Mouse (Mus musculus): Measurements from ENCODE around the gene Ccr7. TPM values are rescaled to one million over a fixed set of nuclear protein-coding genes. Genes with fewer than 3 reads are reported as not detected.

The Ccr7 gene
- polyA plus RNA-seq, 1 experiment from 2014 or later = 0.64 TPM

- peaks cover 20% of the 10 kb centered on the region for H3K4me1 ChIP-seq (ENCODE audit: control insufficient read depth, insufficient read depth, low read length)
- no peak overlapping the region for H3K4me3 ChIP-seq (ENCODE audit: low read length)
- H3K4me2 ChIP-seq (ENCODE audit: low read depth, low read length) = no peak overlapping the region
- no peaks in the 10 kb centered on the region for H3K36me3 ChIP-seq (ENCODE audit: control insufficient read depth, insufficient read depth, low read length)
- H3K9ac ChIP-seq (ENCODE audit: low read depth, low read length) = no peak overlapping the region; the same call in 1 of the 2 replicates
- ATAC-seq = no peak
- H3K27ac ChIP-seq (ENCODE audit: low read length) = peak overlapping the region; percentile 32
- 43% methylated on average over 15 of the region's 15 CpGs for WGBS
- H3K9me3 ChIP-seq (ENCODE audit: control insufficient read depth, low read length) = no peaks in the 10 kb centered on the region
- H3K27me3 ChIP-seq (replicated peaks; ENCODE audit: control insufficient read depth, insufficient read depth, low read length) = no peaks in the 10 kb centered on the region
These were observed 20.4 kb downstream of the Ccr7 start for GRCm38 (mm10) chr11:99134266-99135046.

- ATAC-seq = no peak
- no peaks in the 10 kb centered on the region for H3K27me3 ChIP-seq (replicated peaks; ENCODE audit: control insufficient read depth, insufficient read depth, low read length)
- 36% methylated on average over 5 of the region's 5 CpGs for WGBS
- H3K4me2 ChIP-seq (ENCODE audit: low read depth, low read length) = no peak overlapping the region
- no peaks in the 10 kb centered on the region for H3K36me3 ChIP-seq (ENCODE audit: control insufficient read depth, insufficient read depth, low read length)
- H3K4me1 ChIP-seq (ENCODE audit: control insufficient read depth, insufficient read depth, low read length) = peaks cover 20% of the 10 kb centered on the region
- peak overlapping the region; percentile 53 for H3K27ac ChIP-seq (ENCODE audit: low read length)
- no peak overlapping the region for H3K4me3 ChIP-seq (ENCODE audit: low read length)
- H3K9ac ChIP-seq (ENCODE audit: low read depth, low read length) = no peak overlapping the region
- no peaks in the 10 kb centered on the region for H3K9me3 ChIP-seq (ENCODE audit: control insufficient read depth, low read length)
These were observed 21.5 kb downstream of the Ccr7 start for GRCm38 (mm10) chr11:99133285-99133897.

DNA sequence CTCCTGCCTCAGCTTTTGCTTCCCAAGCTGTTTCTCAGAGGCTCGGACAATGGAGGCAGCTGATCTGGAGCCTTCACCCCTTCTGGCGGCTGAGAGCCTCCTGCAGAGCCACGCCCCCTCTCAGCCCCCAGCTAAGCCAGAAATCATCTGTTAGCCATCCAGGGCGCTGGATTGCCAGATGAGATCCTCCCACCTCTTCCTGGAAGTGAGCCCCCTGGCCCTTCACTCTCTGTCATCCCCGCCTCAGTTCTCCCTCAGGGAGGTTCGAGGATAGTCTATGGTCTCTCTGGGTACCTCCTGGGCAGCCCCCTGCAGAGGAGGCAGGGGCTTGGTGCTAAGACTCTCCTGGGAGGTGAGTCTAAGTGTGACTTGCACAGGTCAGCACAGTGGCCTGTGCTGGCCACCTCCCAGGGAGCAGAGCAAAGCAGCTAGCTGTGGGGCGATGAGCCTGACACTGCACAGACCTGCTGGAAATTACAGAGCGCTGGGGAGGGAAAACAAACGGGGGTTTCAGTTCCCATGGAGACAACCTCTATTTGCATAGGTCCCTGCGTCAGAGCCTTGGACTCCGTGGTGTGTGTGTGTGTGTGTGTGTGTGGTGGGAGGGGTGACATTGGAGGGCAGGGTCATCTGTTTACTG, 22.7 kb downstream of the Ccr7 start:
- Histone ChIP-seq H3K4me1 (ENCODE audit: control insufficient read depth, insufficient read depth, low read length) (peaks cover 23% of the 10 kb centered on the region), H3K9ac (ENCODE audit: low read depth, low read length) (peak overlapping the region; percentile 45; the same call in 1 of the 2 replicates), H3K4me3 (ENCODE audit: low read length) (no peak overlapping the region), H3K4me2 (ENCODE audit: low read depth, low read length) (peak overlapping the region; percentile 39), H3K36me3 (ENCODE audit: control insufficient read depth, insufficient read depth, low read length) (no peaks in the 10 kb centered on the region), H3K27me3 (replicated peaks; ENCODE audit: control insufficient read depth, insufficient read depth, low read length) (no peaks in the 10 kb centered on the region), H3K27ac (ENCODE audit: low read length) (peak overlapping the region; percentile 79), H3K9me3 (ENCODE audit: control insufficient read depth, low read length) (no peaks in the 10 kb centered on the region)
- WGBS = 8% methylated on average over 11 of the region's 11 CpGs
- ATAC-seq = peak; percentile 75

DNA sequence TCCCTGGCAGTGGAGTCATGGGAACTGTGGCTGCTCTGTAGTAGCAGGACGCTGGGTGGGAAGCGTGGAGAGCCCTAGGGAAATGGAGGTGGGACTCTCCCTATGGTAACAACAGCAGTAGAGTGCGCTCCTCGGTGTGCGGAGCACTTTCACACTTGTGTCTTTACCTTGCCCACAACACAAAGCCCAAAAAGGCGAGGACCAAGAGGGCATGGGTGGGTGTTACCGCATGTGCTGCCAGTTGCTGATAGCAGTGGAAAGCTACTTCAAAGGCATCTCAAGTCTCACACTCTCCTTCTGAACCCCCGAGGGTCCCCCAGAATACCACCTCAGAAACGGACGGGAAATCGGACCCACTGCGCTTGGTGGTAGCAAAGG, 23.4 kb downstream of the Ccr7 start:
- Histone ChIP-seq H3K9me3 (ENCODE audit: control insufficient read depth, low read length) (no peaks in the 10 kb centered on the region), H3K27ac (ENCODE audit: low read length) (no peak overlapping the region), H3K9ac (ENCODE audit: low read depth, low read length) (peak overlapping the region; percentile 45; the same call in 1 of the 2 replicates), H3K4me3 (ENCODE audit: low read length) (no peak overlapping the region), H3K4me2 (ENCODE audit: low read depth, low read length) (no peak overlapping the region; the same call in 1 of the 2 replicates), H3K4me1 (ENCODE audit: control insufficient read depth, insufficient read depth, low read length) (peaks cover 30% of the 10 kb centered on the region), H3K27me3 (replicated peaks; ENCODE audit: control insufficient read depth, insufficient read depth, low read length) (no peaks in the 10 kb centered on the region), H3K36me3 (ENCODE audit: control insufficient read depth, insufficient read depth, low read length) (no peaks in the 10 kb centered on the region)
- WGBS = 37% methylated on average over 12 of the region's 12 CpGs
- ATAC-seq = no peak

- no peak overlapping the region for H3K4me3 ChIP-seq (ENCODE audit: low read length)
- no peak overlapping the region for H3K4me2 ChIP-seq (ENCODE audit: low read depth, low read length)
- H3K4me1 ChIP-seq (ENCODE audit: control insufficient read depth, insufficient read depth, low read length) = peaks cover 32% of the 10 kb centered on the region
- no peaks in the 10 kb centered on the region for H3K9me3 ChIP-seq (ENCODE audit: control insufficient read depth, low read length)
- no peak overlapping the region for H3K9ac ChIP-seq (ENCODE audit: low read depth, low read length)
- H3K27ac ChIP-seq (ENCODE audit: low read length) = no peak overlapping the region
- ATAC-seq = no peak
- H3K36me3 ChIP-seq (ENCODE audit: control insufficient read depth, insufficient read depth, low read length) = no peaks in the 10 kb centered on the region
- 52% methylated on average over 5 of the region's 5 CpGs for WGBS
- H3K27me3 ChIP-seq (replicated peaks; ENCODE audit: control insufficient read depth, insufficient read depth, low read length) = no peaks in the 10 kb centered on the region
These were observed 24.0 kb downstream of the Ccr7 start for GRCm38 (mm10) chr11:99130736-99131462.

- no peak overlapping the region for H3K4me3 ChIP-seq (ENCODE audit: low read length)
- no peaks in the 10 kb centered on the region for H3K27me3 ChIP-seq (replicated peaks; ENCODE audit: control insufficient read depth, insufficient read depth, low read length)
- no peaks in the 10 kb centered on the region for H3K36me3 ChIP-seq (ENCODE audit: control insufficient read depth, insufficient read depth, low read length)
- no peak for ATAC-seq
- no peak overlapping the region for H3K9ac ChIP-seq (ENCODE audit: low read depth, low read length)
- peaks cover 30% of the 10 kb centered on the region for H3K4me1 ChIP-seq (ENCODE audit: control insufficient read depth, insufficient read depth, low read length)
- no peaks in the 10 kb centered on the region for H3K9me3 ChIP-seq (ENCODE audit: control insufficient read depth, low read length)
- WGBS = 53% methylated on average over 2 of the region's 2 CpGs
- H3K4me2 ChIP-seq (ENCODE audit: low read depth, low read length) = no peak overlapping the region
- no peak overlapping the region for H3K27ac ChIP-seq (ENCODE audit: low read length)
These were observed 25.6 kb downstream of the Ccr7 start for GRCm38 (mm10) chr11:99129287-99129686.

DNA sequence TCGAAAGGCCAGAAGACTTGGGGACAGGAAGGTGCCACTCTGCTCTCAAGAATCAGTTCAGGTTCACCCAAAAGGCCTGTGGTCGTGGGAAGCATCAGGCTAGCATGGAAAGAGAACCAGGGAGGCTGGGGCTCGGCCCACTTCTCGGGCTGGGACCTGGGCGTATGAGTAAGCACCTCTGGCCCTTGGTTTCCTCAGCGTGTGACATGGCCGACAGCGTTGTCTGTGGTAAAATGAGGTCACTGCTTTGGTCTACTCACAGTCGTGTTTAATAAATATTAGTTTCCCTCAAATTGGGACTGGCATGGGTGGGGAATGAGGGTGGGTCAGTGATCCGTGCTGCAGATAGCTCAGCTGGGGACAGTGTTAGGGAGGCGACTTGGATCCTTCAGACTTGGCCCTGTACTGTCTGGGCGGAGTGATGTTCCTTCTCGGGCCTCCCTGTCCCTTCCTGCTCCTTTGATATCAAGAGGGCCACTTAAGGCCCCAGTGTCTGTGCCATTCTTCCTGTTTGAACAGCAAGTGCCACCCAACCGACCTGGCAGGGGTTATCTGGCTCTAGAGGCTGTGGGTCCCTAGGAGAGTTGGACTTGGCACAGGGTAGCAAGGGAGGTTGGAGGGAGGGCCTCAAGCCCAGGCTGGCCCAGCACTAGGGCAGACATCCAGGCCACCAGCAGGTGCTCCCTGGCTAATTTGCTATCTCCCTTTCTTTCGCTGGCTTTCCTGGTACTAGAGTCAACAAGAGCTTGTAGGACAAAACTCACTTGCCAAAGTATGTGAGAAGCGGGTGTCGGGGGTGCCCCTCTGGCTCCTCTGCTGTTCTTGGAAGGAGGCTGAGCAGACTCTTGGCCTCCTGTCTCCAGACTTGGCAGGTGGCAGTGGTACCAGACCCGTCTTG, 26.8 kb downstream of the Ccr7 start:
- Histone ChIP-seq H3K36me3 (ENCODE audit: control insufficient read depth, insufficient read depth, low read length) (no peaks in the 10 kb centered on the region), H3K27me3 (replicated peaks; ENCODE audit: control insufficient read depth, insufficient read depth, low read length) (no peaks in the 10 kb centered on the region), H3K9me3 (ENCODE audit: control insufficient read depth, low read length) (no peaks in the 10 kb centered on the region), H3K27ac (ENCODE audit: low read length) (no peak overlapping the region), H3K4me3 (ENCODE audit: low read length) (no peak overlapping the region), H3K9ac (ENCODE audit: low read depth, low read length) (no peak overlapping the region), H3K4me1 (ENCODE audit: control insufficient read depth, insufficient read depth, low read length) (peaks cover 25% of the 10 kb centered on the region), H3K4me2 (ENCODE audit: low read depth, low read length) (no peak overlapping the region)
- ATAC-seq = no peak
- 78% methylated on average over 18 of the region's 18 CpGs for WGBS

DNA sequence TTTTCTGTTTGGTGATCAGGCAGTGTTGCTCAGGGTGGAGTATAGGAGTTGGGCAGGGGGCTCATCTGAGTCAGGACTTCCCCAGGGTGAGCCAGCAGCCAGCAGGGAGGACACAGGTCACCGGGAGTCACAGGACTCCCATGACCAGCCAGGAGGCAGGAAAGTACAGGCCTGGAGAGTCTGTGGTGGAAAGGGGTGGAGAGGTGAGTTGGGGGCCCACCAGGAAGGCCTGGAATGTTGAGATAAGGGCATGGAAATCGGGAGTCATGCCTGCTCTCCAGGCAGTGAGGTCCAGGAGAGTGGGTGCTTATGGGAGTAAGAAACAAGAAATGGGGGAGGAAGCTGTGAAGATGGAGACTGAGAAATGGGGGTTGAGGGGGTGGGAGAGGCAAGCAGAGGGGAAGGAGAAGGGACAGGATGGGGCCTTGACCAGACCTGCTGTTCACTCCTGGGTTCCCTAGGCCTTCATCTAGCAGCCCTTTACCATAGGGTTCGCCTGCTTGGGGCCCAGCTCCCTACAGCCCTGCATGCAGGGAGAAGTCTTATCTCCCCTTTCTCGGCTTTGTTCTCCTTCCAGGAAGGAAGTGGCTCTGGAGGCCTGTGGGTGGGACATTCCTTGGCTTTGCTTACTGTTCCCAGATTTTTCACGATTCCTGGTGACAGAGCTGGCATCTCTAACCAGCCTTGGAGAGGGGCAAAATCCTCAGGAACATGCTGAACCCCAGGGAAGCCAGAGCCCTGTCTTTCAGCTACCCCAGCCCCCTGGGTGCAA, 28.2 kb downstream of the Ccr7 start:
- 25% methylated on average over 5 of the region's 5 CpGs for WGBS
- no peak overlapping the region for H3K4me3 ChIP-seq (ENCODE audit: low read length)
- ATAC-seq = peak; percentile 73
- peak overlapping the region; percentile 16; the same call in 1 of the 2 replicates for H3K9ac ChIP-seq (ENCODE audit: low read depth, low read length)
- H3K36me3 ChIP-seq (ENCODE audit: control insufficient read depth, insufficient read depth, low read length) = no peaks in the 10 kb centered on the region
- no peaks in the 10 kb centered on the region for H3K9me3 ChIP-seq (ENCODE audit: control insufficient read depth, low read length)
- no peaks in the 10 kb centered on the region for H3K27me3 ChIP-seq (replicated peaks; ENCODE audit: control insufficient read depth, insufficient read depth, low read length)
- H3K4me2 ChIP-seq (ENCODE audit: low read depth, low read length) = no peak overlapping the region
- peaks cover 16% of the 10 kb centered on the region for H3K4me1 ChIP-seq (ENCODE audit: control insufficient read depth, insufficient read depth, low read length)
- H3K27ac ChIP-seq (ENCODE audit: low read length) = peak overlapping the region; percentile 12

Data from intestine, embryonic 16.5 days (tissue).